Mouse (Mus musculus) intestine, embryonic 14.5 days (tissue): Measurements from ENCODE around the gene Scamp1. TPM values are rescaled to one million over a fixed set of nuclear protein-coding genes. Genes with fewer than 3 reads are reported as not detected.

Experiments used
- ATAC-seq: fragments of 200-750 bp; cut with Nextera tagmentation; replicated peaks from 2 replicates; pipeline ENCODE4 v1.8.0; 2017; ENCODE audit warnings: low read depth, moderate number of reproducible peaks, moderate TSS enrichment, moderate library complexity; ENCODE audit not compliant: low FRiP score, low TSS enrichment
- DNase-seq: peaks from one replicate; pipeline ENCODE4 v3.0.0-alpha.2; 2018; ENCODE audit warnings: low spot score
- H3K27ac ChIP-seq: fragments of 300-500 bp; sonication (generic); 2 replicates; pipeline ENCODE4 v1.5.1; 2014; ENCODE audit warnings: low read depth, mild to moderate bottlenecking, control low read depth
- H3K27me3 ChIP-seq: fragments of 300-500 bp; sonication (generic); replicated peaks from 2 replicates; pipeline ENCODE4 v1.6.1; 2014; ENCODE audit warnings: low read length, control low read depth; ENCODE audit not compliant: control insufficient read depth, insufficient read depth
- H3K36me3 ChIP-seq: fragments of 300-500 bp; sonication (generic); 2 replicates; pipeline ENCODE4 v1.6.1; 2014; ENCODE audit warnings: low read length, control low read depth; ENCODE audit not compliant: control insufficient read depth, insufficient read depth
- H3K4me1 ChIP-seq: fragments of 300-500 bp; sonication (generic); replicated peaks from 2 replicates; pipeline ENCODE4 v1.6.1; 2014; ENCODE audit warnings: low read length, control low read depth, mixed read lengths; ENCODE audit not compliant: control insufficient read depth, insufficient read depth
- H3K4me2 ChIP-seq: fragments of 300-500 bp; sonication (generic); 2 replicates; pipeline ENCODE4 v1.6.1; 2014; ENCODE audit warnings: low read length
- H3K4me3 ChIP-seq: fragments of 300-500 bp; sonication (generic); 2 replicates; pipeline ENCODE4 v1.5.1; 2014; ENCODE audit warnings: low read depth, low read length, control low read depth, mixed read lengths
- H3K9ac ChIP-seq: fragments of 300-500 bp; sonication (generic); 2 replicates; pipeline ENCODE4 v1.6.1; 2014; ENCODE audit warnings: mild to moderate bottlenecking, low read length
- H3K9me3 ChIP-seq: fragments of 300-500 bp; sonication (generic); 2 replicates; pipeline ENCODE4 v1.6.1; 2016; ENCODE audit warnings: low read length, control low read depth; ENCODE audit not compliant: control insufficient read depth
- WGBS: fragments of 180-500 bp; shearing (Covaris S2); extraction: QIAGEN DNeasy Blood & Tissue Kit; methylation state at CpG from one replicate; pipeline ENCODE4 v1.1.7; 2014; 5-methylcytosine and 5-hydroxymethylcytosine counted together
- polyA plus RNA-seq: library from polyadenylated mRNA; unstranded; fragments of >200 nt; fragmentation: Nextera tagmentation; extraction: Ambion mirVana; gene quantifications from 2 replicates; pipeline ENCODE4 v1.2.1, GENCODE M21; 2014

The Scamp1 gene
- polyA plus RNA-seq, 1 experiment from 2014 or later, result 30.2 TPM

GRCm38 (mm10) chr13:94265291-94265690 is 20.4 kb downstream of the Scamp1 start:
- no peak overlapping the region for H3K27ac ChIP-seq
- H3K9me3 ChIP-seq, result no peaks in the 10 kb centered on the region
- H3K27me3 ChIP-seq, result no peaks in the 10 kb centered on the region
- no peaks in the 10 kb centered on the region; the same call in 1 of the 2 replicates for H3K4me1 ChIP-seq
- ATAC-seq, result no peak
- no peak overlapping the region for H3K4me2 ChIP-seq
- H3K4me3 ChIP-seq, result no peak overlapping the region
- H3K9ac ChIP-seq, result no peak overlapping the region
- no peaks in the 10 kb centered on the region for H3K36me3 ChIP-seq
- 78% methylated on average over 3 of the region's 3 CpGs for WGBS
- DNase-seq, result no peak

- H3K27ac ChIP-seq, result no peak overlapping the region
- DNase-seq, result no peak
- no peaks in the 10 kb centered on the region for H3K27me3 ChIP-seq
- peaks cover 3% of the 10 kb centered on the region; the same call in 1 of the 2 replicates for H3K4me1 ChIP-seq
- 64% methylated on average over 5 of the region's 5 CpGs for WGBS
- no peak overlapping the region for H3K4me3 ChIP-seq
- no peak overlapping the region for H3K4me2 ChIP-seq
- ATAC-seq, result no peak
- H3K9ac ChIP-seq, result no peak overlapping the region
- H3K9me3 ChIP-seq, result no peaks in the 10 kb centered on the region
- H3K36me3 ChIP-seq, result no peaks in the 10 kb centered on the region
Observed at GRCm38 (mm10) chr13:94263943-94264342, 21.7 kb downstream of the Scamp1 start.

GRCm38 (mm10) chr13:94262551-94262950 is 23.1 kb downstream of the Scamp1 start:
- 83% methylated on average over 4 of the region's 4 CpGs for WGBS
- no peak overlapping the region for H3K9ac ChIP-seq
- no peaks in the 10 kb centered on the region for H3K27me3 ChIP-seq
- no peaks in the 10 kb centered on the region for H3K9me3 ChIP-seq
- peaks cover 11% of the 10 kb centered on the region for H3K4me1 ChIP-seq
- H3K27ac ChIP-seq, result no peak overlapping the region
- no peak overlapping the region for H3K4me2 ChIP-seq
- no peak overlapping the region for H3K4me3 ChIP-seq
- H3K36me3 ChIP-seq, result no peaks in the 10 kb centered on the region
- no peak for DNase-seq
- no peak for ATAC-seq

- H3K9ac ChIP-seq, result no peak overlapping the region
Observed at GRCm38 (mm10) chr13:94261624-94262023, 24.0 kb downstream of the Scamp1 start.

GRCm38 (mm10) chr13:94260961-94261360 is 24.7 kb downstream of the Scamp1 start:
- DNase-seq, result no peak
- Histone ChIP-seq H3K4me3 (no peak overlapping the region), H3K36me3 (no peaks in the 10 kb centered on the region), H3K9ac (no peak overlapping the region), H3K4me2 (no peak overlapping the region), H3K4me1 (peaks cover 18% of the 10 kb centered on the region), H3K27me3 (no peaks in the 10 kb centered on the region), H3K9me3 (no peaks in the 10 kb centered on the region), H3K27ac (no peak overlapping the region)
- ATAC-seq, result no peak
- 80% methylated on average over 8 of the region's 8 CpGs for WGBS

More at GRCm38 (mm10) chr13:94261624-94262023, 24.0 kb downstream of the Scamp1 start:
- Histone ChIP-seq H3K27ac (no peak overlapping the region), H3K9me3 (no peaks in the 10 kb centered on the region), H3K36me3 (no peaks in the 10 kb centered on the region), H3K4me2 (no peak overlapping the region), H3K4me3 (no peak overlapping the region), H3K27me3 (no peaks in the 10 kb centered on the region), H3K4me1 (peaks cover 18% of the 10 kb centered on the region)
- WGBS, result 78% methylated on average over 6 of the region's 6 CpGs
- DNase-seq (no peak), ATAC-seq (no peak)

GRCm38 (mm10) chr13:94259210-94259609 is 26.4 kb downstream of the Scamp1 start:
- Histone ChIP-seq H3K4me2 (no peak overlapping the region), H3K4me3 (no peak overlapping the region), H3K27ac (no peak overlapping the region), H3K36me3 (no peaks in the 10 kb centered on the region), H3K9me3 (no peaks in the 10 kb centered on the region), H3K27me3 (no peaks in the 10 kb centered on the region), H3K4me1 (peaks cover 18% of the 10 kb centered on the region), H3K9ac (no peak overlapping the region)
- DNase-seq, result no peak
- 63% methylated on average over 5 of the region's 5 CpGs for WGBS
- ATAC-seq, result no peak

- Histone ChIP-seq H3K4me1 (peaks cover 18% of the 10 kb centered on the region), H3K27me3 (no peaks in the 10 kb centered on the region), H3K27ac (no peak overlapping the region), H3K4me2 (no peak overlapping the region), H3K9me3 (no peaks in the 10 kb centered on the region), H3K9ac (no peak overlapping the region), H3K4me3 (no peak overlapping the region), H3K36me3 (no peaks in the 10 kb centered on the region)
- no peak for DNase-seq
- WGBS, result 75% methylated on average over 6 of the region's 6 CpGs
- no peak for ATAC-seq
Observed at GRCm38 (mm10) chr13:94258530-94258929, 27.1 kb downstream of the Scamp1 start.

GRCm38 (mm10) chr13:94257711-94258110 is 27.9 kb downstream of the Scamp1 start:
- Histone ChIP-seq H3K27ac (no peak overlapping the region), H3K4me3 (no peak overlapping the region), H3K9ac (no peak overlapping the region), H3K27me3 (no peaks in the 10 kb centered on the region), H3K9me3 (no peaks in the 10 kb centered on the region), H3K4me1 (peaks cover 18% of the 10 kb centered on the region), H3K36me3 (no peaks in the 10 kb centered on the region), H3K4me2 (no peak overlapping the region)
- DNase-seq (no peak), ATAC-seq (no peak)
- 30% methylated on average over 2 of the region's 2 CpGs for WGBS

GRCm38 (mm10) chr13:94255176-94255575 is 30.5 kb downstream of the Scamp1 start:
- no peak for DNase-seq
- 93% methylated on average over 2 of the region's 2 CpGs for WGBS

More at GRCm38 (mm10) chr13:94255176-94255575, 30.5 kb downstream of the Scamp1 start:
- no peak overlapping the region for H3K4me2 ChIP-seq
- H3K9ac ChIP-seq, result no peak overlapping the region
- ATAC-seq, result no peak
- no peak overlapping the region for H3K4me3 ChIP-seq
- peaks cover 18% of the 10 kb centered on the region for H3K4me1 ChIP-seq
- H3K27ac ChIP-seq, result no peak overlapping the region
- H3K36me3 ChIP-seq, result no peaks in the 10 kb centered on the region
- H3K9me3 ChIP-seq, result no peaks in the 10 kb centered on the region
- H3K27me3 ChIP-seq, result no peaks in the 10 kb centered on the region
